Mouse (Mus musculus) right cerebral cortex, postnatal 14 days (tissue): ENCODE data around the gene Plcb1.
"Not testable (repeated sequence)": the region's sequence is repeated elsewhere in the genome, so short reads cannot be mapped to it uniquely, and the experiment has no call there.

Source experiments
- DNase-seq: peaks from one replicate; pipeline ENCODE4 v3.0.0; 2022

Gene Plcb1

GRCm38 (mm10) chr2:135328756-135329155 lies 542.9 kb downstream of the Plcb1 start:
- DNase-seq: no peak

- peak; percentile 13 for DNase-seq
Measured at GRCm38 (mm10) chr2:135329782-135330545, 544.1 kb downstream of the Plcb1 start.

DNA sequence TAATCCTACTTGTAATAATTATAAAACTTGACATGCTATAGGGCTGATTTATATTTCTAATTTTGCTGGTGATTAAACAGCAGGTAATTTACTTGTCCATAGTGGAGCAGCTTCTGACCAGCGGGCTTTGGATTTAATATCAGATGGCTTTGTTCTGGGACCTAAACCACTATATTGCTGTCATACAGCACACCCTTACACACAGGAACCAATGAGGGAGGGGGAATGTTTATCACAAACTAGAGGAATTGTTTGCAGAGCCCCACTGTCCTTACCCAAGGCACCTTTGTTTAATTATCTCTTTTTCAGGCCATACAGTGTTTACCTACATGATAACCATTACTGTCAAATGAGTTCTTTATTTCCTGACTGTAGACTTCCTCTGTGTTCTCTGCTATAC lies 546.0 kb downstream of the Plcb1 start:
- no peak for DNase-seq

- no peak for DNase-seq
Measured at GRCm38 (mm10) chr2:135356311-135356710, 570.4 kb downstream of the Plcb1 start.

DNA sequence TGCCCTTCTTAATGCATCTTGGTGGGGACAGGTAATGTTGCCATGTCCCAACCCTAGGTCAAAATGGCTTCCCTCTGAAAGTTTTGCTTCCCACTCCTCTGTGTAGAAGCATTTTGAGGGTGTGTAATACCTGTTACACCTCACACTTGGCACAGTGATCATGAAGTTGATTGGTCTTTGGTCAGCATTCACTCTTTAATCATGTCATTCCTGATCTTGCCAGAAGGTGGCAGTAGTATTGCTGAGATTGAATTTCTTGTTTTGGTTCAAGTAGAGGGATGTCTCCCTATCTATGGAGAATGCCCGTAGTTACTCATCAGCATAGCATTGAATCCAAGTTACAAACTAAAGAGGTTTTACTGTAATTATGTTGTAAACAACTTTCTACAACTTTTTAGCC lies 575.9 kb downstream of the Plcb1 start:
- DNase-seq: no peak

- DNase-seq: no peak
Measured at GRCm38 (mm10) chr2:135362948-135363347, 577.1 kb downstream of the Plcb1 start.

DNA sequence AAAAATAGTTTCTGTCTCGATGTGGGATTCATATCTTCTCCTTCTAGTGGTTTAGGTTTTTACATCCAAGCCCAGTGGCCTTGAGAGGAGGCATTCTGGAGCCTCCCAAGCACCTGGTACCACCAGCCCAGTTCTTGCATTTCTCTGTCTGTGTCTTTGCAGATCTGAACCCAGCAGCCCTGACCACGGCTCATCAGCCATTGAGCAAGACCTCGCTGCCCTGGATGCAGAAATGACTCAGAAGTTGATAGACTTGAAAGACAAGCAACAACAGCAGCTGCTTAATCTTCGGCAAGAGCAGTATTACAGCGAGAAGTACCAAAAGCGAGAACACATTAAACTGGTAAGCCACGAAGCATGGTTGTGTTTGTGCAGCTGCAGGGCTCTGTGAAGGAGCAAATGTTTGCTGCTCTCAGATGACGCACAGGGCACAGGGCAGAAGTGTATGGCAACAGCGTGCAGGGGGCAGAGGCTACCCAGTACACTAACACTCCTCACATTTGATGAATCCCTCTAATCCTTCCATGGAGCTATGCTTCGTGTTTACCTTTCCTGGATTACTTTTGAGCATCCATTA lies 584.5 kb downstream of the Plcb1 start:
- no peak for DNase-seq

- not testable (repeated sequence) for DNase-seq
Measured at GRCm38 (mm10) chr2:135380796-135381195, 594.9 kb downstream of the Plcb1 start.

DNA sequence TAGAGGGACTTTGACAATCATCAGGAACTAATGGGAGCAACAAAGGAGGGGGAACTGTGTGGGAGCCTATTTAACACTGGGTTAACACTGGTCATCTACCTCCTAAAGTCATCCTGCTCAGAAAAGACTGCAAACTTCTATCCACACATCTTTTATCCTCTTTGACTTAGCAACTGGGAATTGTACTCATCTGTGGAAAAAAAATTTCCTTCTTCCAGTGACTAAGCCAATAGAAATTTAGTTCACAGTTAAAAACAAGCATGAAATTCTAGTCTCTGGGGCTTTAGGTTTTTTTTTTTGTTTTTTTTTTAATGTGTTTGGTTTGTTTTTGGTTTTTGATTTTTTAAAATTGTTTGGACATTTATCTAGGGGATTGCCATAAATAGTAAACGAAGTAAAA lies 595.5 kb downstream of the Plcb1 start:
- no peak for DNase-seq

GRCm38 (mm10) chr2:135387990-135388389 lies 602.1 kb downstream of the Plcb1 start:
- DNase-seq: peak; percentile 8

DNA sequence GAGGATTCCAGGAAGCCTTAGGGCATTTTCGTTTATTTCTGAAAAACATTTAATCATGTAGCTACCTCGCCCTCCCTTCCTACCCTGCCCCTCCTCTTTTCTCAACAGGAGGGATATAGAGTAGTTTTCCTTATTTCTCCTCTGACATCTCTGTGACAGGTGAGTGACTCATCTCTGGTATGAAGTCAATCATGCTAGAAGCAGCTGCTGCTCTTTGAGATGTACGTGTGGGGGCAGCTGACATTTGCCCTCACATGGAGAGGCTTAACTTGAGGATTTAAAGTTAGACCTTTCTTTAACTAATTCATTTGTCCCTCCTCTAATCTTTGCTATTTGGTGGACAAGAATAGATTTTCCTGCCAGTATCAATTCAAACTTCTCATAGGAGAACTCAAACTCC lies 608.8 kb downstream of the Plcb1 start:
- no peak for DNase-seq

DNA sequence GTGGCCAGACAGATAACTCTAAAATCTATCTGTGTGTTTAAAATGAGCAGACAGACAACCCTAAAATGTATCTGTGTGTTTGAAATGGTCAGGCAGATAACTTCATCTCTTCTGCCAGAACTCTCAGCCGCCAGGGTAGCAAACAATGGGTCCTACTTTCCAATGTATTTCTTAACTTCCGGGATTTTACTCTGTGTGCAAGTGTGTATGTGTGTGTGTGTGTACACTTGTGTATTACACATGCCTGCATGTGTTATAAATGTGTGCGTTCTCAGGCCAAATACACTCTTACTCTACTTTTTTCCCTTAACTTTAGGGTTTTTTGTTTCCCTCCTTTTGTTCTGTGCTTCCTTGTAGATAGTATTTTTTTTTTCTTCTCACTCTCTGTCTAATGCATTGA lies 610.5 kb downstream of the Plcb1 start:
- DNase-seq: no peak

- no peak for DNase-seq
Measured at GRCm38 (mm10) chr2:135397970-135398369, 612.1 kb downstream of the Plcb1 start.

GRCm38 (mm10) chr2:135399760-135400159 lies 613.9 kb downstream of the Plcb1 start:
- no peak for DNase-seq

- DNase-seq: no peak
Measured at GRCm38 (mm10) chr2:135402916-135403315, 617.0 kb downstream of the Plcb1 start.

DNA sequence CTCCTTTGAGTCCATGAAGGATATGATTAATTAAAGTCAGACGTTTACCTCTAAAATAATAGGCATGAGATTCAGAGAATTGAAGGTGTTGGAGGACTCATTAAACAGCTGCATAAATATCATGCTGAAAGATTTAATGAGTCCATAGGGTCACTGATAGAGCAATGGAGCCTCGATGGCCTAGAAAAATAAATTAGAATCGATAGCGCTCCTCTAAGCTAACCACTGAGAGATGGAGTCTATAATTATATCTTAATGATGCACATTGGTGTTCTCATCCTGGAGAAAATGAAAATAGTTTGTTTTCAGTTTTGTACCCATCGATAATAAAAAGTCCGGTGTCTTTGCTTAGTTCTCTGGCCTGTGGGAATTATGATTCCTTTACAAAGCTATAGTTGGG lies 617.5 kb downstream of the Plcb1 start:
- DNase-seq: no peak

DNA sequence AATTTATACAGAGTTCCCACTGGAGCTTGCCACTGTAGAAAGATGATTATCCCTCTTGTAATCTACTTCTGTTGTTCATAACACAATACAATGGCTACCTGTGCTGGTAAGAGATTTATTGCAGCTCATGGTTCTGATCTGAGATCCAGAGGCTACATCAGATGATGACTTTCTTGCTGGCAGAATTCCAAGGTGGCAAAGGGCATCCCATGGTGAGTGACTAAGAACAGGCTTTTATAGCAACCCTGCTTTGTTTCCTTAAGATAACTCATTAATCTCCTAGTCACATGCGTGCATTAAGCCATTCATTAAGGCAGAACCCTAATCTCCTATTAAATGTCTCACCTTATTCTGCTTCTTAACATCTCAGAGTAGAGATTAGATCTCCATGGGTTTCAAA lies 618.2 kb downstream of the Plcb1 start:
- no peak for DNase-seq

GRCm38 (mm10) chr2:135409418-135410097 lies 623.7 kb downstream of the Plcb1 start:
- DNase-seq: no peak

DNA sequence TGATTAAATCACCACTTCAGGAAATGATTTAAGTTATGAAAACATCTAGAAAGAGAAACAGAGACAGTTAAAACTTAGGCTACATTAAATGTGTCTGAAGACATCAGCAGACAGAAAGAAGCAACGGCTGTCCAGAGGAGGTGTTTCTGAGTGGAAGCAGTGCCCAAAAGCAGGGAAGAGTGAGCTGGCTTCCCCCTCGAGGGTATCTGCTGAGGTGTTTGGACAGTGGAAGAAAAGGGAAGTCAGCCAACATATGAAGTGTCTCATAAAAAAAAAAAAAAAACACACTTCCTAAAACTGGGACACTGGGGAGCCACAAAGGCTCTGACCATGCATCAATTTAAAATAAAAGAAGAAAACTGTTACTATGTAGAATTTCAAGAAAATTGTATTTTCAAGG lies 625.8 kb downstream of the Plcb1 start:
- DNase-seq: no peak

- DNase-seq: no peak
Measured at GRCm38 (mm10) chr2:135415137-135415536, 629.3 kb downstream of the Plcb1 start.

DNA sequence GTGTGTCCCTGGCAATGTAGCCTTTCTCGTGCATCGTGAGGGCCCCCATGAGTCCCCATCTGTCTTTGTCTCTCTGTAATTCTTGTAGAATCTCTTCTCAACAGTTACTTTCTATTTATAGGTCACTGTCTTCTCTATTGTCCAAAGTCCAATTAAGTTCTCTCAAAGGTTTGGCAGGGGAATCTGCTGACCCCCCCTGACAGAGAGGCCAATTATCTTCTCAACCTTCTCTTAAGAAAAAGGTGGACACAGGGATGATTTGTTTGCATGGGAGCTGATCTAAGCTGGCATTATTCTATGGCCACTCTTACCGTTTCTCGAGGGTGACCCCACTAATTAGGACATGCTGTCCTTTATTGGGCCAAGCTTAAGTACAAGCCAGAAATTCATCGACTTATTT lies 633.4 kb downstream of the Plcb1 start:
- DNase-seq: no peak

DNA sequence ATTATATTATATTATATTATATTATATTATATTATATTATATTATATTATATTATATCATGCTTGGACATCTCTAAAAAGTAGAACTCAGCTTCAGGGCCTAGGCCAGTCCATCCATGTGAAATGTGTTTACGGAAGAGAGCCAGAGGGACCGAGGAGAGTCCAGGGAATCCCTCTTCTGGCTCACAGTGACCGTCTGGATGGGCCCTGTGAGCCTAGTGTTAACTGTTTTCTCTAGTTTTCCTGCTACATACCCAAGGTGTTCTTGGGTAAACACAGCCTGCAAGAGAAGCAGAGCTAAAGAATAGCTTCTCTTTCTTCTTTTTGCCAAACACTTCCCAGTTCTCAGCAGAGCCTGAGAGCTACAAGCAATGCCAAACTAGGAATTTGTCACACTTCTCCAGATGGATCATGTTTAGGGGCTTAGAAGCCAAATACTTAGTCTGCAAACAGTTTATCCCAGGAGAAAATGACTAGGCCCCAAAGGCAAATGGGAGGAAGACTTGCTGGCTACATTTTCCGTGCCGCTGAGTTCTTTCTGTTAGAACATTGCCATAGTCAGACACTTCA lies 649.2 kb downstream of the Plcb1 start:
- no peak for DNase-seq

DNA sequence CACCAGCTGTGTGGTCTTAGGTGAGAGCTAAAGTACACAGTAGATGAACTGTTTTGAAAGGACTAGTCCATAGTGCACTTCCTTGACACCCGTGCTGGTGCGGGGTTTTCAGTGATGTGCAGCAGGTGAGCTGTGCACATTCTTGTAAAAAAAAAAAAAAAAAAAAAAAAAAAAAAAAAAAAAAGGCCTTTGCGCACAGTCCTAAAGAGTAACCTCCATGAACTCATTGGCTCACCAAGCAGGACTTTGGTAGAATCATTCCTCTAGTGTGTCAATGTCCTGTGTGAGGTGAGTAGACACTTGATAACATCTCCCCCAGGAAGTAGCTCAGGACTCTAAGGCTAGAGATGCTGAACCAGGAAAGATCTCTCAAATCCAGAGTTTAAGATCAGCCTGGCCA lies 653.2 kb downstream of the Plcb1 start:
- DNase-seq: no peak
